Mouse (Mus musculus): ENCODE results near the gene Zbtb46.

The Zbtb46 gene

DNA sequence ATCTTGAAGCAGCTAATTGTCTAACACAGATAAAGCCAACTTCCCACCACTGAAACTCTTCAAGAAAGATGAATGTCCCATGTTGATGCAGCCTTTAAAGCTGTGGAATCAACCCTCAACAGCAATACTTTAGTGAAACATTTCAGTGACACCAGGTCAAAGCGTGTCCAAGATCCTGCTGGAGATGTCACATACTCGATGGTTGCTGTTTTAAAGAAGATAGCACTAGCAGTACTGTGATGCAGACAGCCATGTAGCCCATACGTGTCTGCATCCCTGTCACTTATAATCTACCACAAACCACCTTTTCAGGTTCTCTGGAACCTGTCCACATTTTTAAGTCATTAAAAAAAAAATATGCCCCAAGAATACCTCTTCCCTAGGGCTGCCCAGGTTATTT is 55.5 kb downstream of the Zbtb46 start:
- DNase-seq (ENCODE audit: low spot score in 2 of 2): no peak

DNA sequence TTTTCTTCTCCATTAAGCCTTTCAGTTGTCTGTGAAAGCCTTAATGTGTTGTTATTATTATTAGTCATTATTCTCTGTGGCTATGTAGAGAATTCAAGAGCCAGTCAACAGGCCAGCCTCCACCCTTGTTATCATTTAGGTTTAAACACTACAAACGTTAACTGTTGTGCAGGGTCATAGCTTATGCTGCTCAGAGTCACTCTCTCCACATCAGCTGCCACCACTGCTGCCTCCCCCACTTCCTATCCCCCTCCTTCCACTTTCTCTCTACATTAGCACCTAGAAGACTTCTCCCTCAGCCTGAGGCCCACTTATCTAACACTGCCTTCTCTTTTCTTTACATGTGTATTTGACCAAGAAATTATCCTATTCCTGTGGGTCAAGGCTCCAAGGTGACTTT is 57.7 kb downstream of the Zbtb46 start:
- no peak for DNase-seq (ENCODE audit: low spot score in 2 of 2)

DNA sequence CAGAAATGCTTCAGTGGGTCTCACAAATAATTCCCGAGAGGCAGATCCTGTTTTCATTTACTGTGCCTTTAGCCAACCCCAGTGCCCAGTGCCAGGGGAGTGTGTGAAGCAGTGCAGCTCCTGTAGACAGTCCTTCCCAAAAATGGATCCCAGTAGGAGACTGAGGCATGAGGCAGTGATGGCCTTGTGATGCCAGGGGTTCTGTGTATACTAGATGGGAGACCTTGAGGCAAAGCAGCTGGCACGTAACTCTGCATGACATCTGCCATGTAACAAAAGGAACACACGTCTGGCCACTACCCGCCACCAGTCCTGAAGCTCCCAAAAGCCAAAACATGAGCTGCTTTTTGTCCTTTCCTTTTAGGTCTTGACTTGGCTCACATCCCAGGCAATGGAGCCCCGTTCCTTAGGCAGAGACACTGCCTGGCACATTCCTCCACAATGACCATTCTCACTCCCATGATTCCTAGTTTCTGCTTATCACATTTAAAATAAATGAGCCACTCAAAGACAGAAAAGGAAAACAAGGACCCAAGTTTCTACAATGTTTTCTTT is 61.9 kb downstream of the Zbtb46 start:
- DNase-seq (ENCODE audit: low spot score in 2 of 2): no peak

DNA sequence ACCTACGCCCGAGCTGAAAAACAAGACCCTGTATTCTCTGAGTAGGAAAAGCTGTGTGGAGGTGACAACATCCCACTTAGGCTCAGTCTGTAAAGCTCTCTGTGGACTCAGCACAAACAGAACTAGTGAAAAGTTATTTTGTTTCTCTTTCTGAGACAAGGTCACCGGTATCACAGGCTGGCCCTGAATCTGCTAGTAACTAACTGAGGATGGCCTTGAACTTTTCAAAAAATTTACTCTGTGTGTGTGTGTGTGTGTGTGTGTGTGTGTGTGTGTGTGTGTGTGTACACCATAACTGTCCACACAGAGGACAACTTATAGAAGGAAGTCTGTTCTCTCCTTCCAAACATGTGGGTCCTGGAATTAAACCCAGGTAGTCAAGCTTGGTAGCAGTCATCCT is 65.1 kb downstream of the Zbtb46 start:
- no peak for DNase-seq (ENCODE audit: low spot score in 2 of 2)

DNA sequence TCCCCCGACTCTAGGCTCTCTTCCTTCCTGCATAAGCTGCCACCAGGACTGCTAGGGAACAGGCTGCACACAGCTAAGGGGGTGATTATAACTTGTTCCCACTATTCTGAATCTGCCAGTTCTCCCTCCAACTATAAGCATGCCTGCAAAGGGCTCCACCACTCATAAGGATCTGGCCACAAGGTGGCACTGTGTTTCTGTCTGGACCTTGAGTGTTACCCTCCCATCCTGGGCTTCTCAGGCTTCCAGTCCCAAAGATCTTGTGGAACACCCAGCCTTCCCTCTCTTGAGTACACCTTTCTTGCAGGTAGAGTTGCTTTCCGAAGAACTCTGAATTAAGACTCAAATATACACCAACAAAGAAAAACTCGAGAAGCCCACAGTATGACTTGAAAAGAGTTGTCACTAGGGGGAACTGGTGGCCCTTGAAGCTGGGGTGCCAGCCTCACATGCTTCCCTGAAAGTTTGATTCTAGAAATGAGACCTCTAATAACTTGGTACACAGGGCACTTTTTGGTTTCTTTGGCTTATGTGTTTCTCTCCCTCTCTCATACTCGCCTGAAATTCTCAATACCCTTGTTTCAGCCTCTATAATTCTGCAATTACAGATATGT is 66.5 kb downstream of the Zbtb46 start:
- peak; percentile 71 to 73 for DNase-seq (ENCODE audit: low spot score in 2 of 2)

DNA sequence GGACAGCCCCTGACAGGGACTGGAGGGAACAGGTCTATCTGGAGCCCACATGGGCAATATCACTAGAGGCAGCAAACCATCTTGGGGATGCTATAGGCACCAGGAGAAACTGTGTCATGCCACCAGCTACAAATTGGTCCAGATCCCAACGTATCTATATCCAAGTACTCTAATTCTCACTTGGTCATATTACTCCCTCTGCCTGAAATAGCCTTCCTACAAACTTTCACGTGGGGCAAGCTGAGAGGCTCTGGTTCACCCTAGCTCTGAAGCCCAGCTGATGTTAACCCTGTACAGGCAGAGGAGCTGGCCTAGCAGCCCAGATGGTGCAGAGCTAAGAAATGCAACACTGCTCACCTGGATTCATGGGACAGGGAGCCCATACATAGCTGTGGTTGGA is 67.7 kb downstream of the Zbtb46 start:
- no peak for DNase-seq (ENCODE audit: low spot score in 2 of 2)

DNA sequence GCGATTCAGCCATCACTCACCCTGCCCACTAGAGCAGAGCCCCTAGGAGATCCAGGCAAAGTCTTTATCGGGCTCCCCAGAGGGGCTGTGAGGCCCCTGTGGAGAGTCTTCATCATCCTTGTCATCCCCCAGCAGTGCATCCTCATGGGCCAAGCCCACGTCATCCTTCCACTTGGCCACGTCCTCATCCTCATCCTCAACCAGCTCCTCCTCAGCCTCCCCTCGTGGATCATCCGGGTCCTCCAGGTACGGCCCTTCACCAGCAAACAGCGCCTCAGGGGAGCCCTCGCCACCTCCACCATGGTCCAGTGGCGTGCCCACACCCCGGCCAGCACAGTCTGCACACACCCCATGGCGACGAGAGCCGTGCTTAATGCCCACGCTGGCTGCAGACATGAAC is 68.2 kb downstream of the Zbtb46 start:
- DNase-seq (ENCODE audit: low spot score in 2 of 2): no peak

DNA sequence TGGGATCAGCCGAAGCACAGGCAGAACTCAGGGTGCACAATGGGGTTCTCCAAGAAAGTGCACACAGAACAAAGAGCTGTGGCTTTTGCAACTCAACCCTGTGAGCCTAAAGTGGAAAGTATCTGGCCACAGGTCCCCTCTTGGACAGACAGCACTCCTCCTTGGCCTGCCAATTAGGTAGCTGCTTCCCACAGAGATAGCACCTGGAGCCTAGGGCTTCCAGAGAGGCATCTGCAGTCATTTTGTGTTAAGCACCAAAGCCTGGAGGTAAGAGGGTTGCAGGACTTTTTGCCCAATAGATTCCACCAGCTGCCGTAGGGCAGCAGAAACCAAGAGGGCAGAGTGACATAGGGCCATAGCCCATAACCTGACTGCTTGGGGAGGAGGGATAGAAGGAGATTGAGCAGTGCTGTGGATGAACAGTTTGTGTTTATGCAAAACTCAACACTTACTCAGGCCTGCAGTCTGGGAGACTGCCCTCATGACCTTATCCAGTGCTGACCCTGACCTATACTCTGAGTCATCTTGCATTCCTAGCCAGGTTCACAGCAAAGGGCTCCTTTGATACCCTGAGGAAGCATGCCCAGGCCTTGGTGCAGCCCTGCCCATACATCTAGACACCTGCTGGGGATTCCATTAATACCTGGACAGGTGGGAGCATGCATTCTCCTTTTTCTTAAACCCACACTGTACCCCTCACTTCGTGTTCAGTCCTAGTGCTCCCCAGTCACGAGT is 68.9 kb downstream of the Zbtb46 start:
- no peak for DNase-seq (ENCODE audit: low spot score in 2 of 2)

DNA sequence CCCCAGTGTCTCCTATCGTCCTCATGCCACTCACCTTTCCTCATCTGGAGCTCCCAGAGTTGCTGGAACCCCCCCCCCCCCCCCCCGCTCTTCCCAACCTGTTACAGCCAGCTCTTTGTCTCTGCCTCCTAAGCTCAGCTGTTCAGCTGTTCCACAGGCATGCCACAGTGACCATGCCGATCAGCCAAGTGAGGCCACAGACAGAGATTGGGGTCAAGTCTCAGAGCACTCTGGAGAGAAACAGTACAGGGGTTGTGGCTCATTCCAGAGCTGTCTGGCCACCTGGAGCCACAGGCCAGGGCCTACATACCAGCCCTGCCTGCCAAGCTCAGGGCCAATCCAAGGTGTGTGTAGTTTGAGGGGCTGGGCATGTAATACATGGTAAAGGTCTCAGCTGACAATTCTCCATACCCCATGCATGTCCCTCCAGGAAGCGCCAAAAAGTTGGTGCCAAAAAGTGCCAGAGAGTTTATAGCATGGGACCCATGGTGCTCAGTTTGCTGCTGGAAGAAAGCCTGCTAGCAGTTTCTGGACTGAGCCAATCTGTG is 72.5 kb downstream of the Zbtb46 start:
- DNase-seq (ENCODE audit: low spot score in 2 of 2): no peak

DNA sequence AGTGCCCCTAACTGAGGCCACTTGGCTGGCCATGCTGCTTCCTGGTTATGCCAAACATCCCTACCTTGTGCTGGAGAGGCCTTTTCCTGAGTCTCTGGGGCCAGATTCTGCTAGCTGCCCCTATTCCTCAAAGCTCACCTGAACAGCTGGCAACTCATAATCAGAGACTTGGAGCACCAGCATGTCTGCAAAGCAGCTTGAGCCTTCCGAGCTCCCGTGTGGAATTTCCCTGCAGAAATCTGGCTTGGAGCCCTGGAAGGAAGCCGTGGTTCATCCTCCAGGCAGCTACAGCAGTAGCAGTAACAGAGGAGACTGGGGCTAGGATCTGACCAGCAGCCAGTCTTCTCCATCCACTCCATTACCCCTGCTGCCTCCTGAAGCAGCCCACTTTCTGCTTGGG is 73.3 kb downstream of the Zbtb46 start:
- DNase-seq (ENCODE audit: low spot score in 2 of 2): no peak

DNA sequence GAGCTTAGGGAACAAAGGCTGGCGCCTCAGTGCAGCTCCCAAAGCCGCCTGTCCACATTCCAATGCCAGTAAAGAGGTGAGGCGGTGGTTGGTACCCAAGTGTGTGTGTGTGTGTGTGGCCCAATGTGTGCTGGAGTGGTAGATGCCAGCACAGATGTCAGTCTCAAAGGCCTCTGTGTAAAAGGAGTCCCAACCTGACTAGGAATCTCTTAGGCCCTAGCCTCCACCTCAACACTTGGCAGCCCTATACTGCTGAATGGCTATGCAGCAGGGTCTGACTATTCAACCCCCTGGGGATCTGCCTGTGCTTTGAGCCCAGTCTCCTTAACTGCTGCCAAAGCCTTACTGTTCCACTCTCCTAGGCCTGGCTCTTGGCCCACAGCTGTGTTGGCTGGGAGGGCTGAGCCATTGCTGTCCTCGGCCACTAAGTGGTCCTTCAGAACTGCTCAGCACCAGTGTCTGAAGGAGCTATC is 74.3 kb downstream of the Zbtb46 start:
- no peak for DNase-seq (ENCODE audit: low spot score in 2 of 2)

DNA sequence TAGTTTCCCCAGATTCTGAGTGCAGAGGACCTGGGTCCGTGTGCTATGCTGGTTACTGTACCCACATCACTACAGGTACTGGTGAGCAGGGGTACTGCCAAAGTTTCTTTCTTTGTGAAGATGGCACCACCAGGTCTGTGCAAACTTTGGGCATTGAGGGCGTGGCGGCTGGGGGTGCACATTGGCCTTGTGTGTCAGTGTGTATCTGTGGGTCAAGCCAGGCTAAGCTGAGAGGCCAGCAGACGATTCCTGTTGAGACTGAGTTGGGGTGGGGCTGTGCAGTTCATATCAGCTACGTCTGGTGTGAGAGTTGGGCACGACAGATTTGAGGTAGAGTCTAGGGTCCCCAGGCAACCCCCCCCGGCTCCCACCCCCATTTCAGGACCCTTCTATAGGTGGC is 74.8 kb downstream of the Zbtb46 start:
- no peak for DNase-seq (ENCODE audit: low spot score in 2 of 2)

DNA sequence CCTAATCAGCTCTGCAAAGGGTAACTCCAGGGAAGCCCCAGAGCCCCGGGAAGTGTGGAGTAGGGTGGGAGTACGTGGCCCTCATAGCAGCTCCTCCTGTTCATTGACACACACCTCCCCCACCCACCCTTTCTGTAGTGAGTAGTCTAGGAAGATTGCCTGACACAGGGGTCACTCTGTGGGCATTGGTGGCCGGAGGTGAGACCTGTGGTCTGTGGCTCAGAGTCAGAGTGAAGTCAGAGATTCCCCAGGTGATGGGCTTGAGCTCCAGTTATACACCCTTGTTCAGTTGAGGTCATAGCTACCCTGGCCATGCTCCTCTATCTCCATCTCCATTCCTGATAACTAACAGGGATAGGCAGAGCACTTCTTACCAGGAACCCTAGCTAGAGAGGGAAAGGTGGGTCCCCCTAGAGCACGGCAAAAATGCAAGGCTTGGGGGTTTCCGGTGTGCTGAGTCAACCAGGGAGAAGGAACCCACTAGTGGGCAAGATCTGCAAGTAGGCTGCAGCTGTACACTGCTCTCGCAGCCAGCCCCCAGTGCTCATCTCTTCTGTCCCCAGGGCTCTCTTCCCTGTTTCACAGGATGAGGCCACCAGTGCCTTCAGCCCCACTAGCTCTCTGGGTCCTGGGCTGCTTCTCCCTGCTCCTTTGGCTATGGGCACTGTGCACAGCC is 77.5 kb downstream of the Zbtb46 start:
- DNase-seq (ENCODE audit: low spot score in 2 of 2): no peak

DNA sequence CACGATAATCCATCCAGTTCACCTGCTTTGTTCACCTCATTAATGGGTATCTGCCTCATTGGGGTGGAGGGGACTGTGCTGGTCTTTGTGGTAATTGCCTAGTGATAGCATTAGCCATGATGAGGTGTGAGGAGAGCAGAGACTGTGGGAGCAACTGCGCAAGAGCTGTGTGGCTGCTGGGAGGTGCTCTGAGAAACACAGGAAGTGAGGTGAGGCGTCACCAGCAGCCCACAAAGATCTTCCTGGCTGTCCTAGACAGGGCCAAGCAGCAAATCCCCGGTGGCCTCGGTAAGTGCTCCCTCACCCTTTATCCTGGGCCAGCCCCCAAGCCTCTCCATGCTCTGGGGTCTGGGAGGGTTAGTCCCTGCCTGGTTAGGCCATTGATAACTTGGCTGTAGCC is 78.1 kb downstream of the Zbtb46 start:
- DNase-seq (ENCODE audit: low spot score in 2 of 2): peak; percentile 22 to 35

DNA sequence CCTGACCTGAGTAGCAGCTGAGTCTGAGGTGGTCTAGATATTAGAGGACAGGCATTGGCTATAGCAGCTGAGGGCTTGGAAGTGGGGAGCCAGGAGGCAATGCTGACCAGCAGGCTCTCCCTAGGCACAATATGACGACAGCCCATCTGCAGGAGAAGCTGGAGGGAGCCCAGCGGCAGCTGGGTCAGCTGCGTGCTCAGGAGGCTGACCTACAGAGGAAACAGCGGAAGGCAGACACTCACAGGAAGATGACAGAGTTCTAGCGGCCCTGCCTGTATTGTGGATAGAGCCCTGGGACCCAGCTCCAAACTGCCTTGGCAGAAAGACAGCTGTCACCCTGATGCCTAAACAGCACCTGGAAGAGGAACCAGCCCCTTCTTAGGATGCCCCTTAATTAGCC is 79.0 kb downstream of the Zbtb46 start:
- no peak for DNase-seq (ENCODE audit: low spot score in 2 of 2)

DNA sequence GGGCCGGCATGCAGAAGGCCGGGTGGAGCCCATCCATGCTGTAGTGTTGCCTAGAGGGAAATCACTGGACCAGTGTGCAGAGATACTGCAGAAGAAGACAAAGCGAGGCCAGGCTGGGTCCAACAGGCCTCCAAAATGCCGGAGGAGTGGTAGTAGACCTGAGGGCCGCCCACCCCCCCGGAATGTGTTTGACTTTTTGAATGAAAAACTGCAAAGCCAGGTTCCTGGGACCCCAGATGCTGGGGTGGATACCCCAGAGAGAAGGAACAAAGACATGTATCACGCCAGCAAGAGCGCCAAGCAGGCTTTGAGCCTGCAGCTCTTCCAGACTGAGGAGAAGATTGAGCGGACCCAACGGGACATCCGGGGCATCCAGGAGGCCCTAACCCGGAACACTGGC is 79.4 kb downstream of the Zbtb46 start, which contains the start of gene Lime1:
Gene Lime1, plus strand, starts transcription at position 301 of the 400 bp plus-strand sequence.
- DNase-seq (ENCODE audit: low spot score in 2 of 2): no peak

DNA sequence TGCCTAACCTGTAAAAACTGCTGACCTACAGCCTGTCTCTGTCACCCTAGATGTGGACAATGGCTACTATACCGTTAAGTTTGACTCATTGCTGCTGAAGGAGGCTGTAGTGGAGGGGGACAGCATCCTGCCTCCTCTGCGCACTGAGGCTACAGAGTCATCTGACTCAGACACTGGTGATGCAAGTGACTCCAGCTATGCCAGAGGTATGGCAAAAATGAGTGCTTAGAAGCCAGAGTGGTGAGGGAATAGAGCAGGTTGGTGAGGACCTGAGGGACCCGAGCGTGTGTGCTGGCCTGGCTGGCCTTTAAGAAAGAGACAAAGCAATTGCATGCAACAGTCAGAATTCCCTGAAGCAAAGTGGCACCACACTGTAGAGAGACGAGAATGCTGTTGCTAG is 80.5 kb downstream of the Zbtb46 start:
- no peak for DNase-seq (ENCODE audit: low spot score in 2 of 2)

DNA sequence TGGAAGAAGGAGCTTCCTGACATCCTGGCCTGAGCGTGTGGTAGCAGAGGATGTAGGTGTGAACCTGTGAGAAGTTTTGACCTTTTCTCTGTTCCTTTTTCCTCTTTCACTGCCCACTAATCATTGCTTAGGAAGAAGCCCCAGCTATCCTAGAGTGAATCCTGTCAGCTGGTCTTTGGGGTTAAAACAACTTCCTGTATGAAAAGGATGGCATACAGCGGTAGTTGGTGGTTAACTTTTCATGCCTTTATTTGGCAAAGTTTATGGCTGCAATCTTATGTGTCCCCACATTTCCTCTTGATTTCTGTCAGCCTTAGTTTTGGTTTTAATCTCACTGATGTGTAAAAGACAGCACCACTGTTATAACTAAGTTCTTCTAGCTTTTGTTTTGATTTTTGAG is 82.0 kb downstream of the Zbtb46 start:
- peak in 1 of 2 experiments; percentile 24 for DNase-seq (ENCODE audit: low spot score in 2 of 2)

DNA sequence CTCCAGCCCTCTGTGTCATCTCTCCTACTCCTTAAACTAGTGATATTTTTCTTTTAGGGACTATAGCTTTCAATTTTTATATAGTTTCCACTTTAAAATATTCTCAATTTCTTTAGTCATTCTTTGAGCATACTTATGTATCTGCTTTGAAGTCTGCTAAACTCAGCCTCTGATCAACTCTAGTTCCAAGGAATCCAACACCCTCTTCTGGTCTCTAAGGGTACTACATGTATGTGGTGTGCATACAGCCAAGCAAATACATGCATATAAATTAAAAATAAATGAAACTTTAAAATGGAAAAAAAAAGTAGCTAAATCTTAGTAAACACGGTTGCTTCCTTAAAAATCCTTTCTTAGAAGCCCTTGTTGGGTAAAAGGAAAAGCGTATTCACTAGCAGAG is 83.4 kb downstream of the Zbtb46 start:
- DNase-seq (ENCODE audit: low spot score in 2 of 2): peak in 1 of 2 experiments; percentile 43

DNA sequence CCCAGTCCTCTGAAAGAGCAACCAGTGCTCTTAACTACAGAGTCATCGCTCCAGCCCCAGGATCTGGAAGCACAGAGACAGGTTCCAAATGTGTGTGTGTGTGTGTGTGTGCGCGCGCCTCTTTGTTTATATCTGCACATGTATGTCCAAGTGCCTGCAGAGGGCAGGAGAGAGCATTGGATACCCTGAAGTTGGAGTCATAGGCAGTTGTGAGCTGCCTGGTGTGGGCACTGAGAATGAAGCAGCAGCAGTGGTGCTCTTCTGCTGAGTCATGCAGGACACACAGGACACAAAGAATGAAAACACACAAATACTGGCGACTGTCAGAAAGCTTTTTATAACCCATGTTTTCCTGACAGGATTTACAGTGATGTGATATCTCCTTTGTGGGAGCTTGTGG is 89.2 kb downstream of the Zbtb46 start:
- DNase-seq (ENCODE audit: low spot score in 2 of 2): no peak

DNA sequence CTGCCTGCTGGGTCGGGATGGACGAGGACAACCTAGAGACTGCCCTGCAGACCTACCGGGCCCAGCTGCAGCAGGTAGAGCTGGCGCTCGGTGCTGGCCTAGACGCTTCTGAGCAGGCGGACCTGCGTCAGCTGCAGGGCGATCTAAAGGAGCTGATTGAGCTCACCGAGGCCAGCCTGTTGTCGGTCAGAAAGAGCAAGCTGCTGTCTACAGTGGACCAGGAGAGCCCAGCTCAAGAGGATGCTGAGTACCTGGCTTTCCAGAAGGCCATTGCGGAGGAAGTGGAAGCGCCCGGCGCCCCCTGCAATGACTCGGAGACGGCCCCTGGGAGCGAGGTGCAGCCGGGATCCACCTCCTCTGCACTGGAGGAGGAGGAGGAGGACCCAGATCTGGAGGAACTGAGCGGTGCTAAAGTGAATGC is 93.6 kb downstream of the Zbtb46 start:
- DNase-seq (ENCODE audit: low spot score in 2 of 2): no peak

DNA sequence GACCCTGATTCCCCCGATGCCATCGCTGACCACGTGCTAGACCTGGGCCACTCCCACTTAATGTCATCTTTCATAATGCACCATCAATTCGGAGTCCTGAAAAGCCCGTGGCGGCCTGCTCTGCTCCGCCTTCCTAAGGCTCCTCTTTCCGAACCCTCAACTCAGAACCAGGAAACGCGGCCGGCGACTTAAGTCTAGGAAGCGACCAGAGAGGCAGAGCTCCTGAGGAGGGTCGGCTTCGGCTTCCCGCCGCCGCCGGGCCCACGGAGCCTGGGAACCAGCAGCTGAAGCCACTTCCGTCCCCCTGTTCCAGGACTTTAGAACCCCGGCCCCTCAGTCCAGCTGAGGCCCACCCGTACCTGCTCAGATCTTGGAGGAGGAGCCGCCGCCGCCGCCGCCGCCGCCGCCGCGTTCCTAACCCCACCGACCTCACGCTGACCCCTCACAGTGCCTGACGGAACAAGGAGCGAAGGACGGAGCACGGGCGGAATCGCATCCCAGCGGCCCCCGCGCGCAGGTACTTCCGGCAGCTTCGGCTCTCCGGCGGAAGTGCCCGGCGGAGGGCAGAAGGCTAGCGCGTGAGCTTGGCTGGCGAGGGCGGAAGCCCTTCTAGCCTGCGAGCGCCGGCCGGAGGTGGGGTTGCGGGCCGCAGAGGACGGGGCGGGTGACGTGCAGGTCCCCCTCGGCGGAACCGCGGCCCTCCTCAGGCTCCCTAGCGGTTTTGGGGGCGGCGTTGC is 94.2 kb downstream of the Zbtb46 start, which contains the start of the genes Zgpat and Arfrp1:
Gene Zgpat, plus strand, starts transcription at position 69 of the 737 bp plus-strand sequence.
Gene Arfrp1, minus strand, starts transcription at position 545 of the 737 bp plus-strand sequence.
- peak; percentile 88 to 90 for DNase-seq (ENCODE audit: low spot score in 2 of 2)

All from spleen, postnatal 36 days (tissue).